Mouse (Mus musculus): ENCODE results near the gene Sh2d3c. TPM values are rescaled to one million over a fixed set of nuclear protein-coding genes. Genes with fewer than 3 reads are reported as not detected.

Sh2d3c gene
- polyA plus RNA-seq, 1 experiment from 2014 or later = 45.9 TPM

GRCm38 (mm10) chr2:32737008-32737407, 16.2 kb downstream of the Sh2d3c start:
- no peak overlapping the region for H3K9ac ChIP-seq (replicated peaks; ENCODE audit: low read length)
- H3K4me3 ChIP-seq (replicated peaks; ENCODE audit: low read depth, low read length) = no peak overlapping the region
- DNase-seq = no peak
- no peak for ATAC-seq (ENCODE audit: low FRiP score, low TSS enrichment)
- H3K9me3 ChIP-seq (ENCODE audit: control insufficient read depth, low read length) = no peaks in the 10 kb centered on the region
- peaks cover 9% of the 10 kb centered on the region; the same call in 1 of the 2 replicates for H3K4me1 ChIP-seq (ENCODE audit: control insufficient read depth, insufficient read depth, low read length)
- H3K27me3 ChIP-seq (ENCODE audit: control insufficient read depth, insufficient read depth, low read length) = no peaks in the 10 kb centered on the region
- no peak overlapping the region for H3K4me2 ChIP-seq (ENCODE audit: low read length)
- H3K36me3 ChIP-seq (ENCODE audit: control insufficient read depth, insufficient read depth, low read length) = no peaks in the 10 kb centered on the region
- 55% methylated on average over 6 of the region's 6 CpGs for WGBS
- H3K27ac ChIP-seq (replicated peaks; ENCODE audit: low read depth, low read length) = no peak overlapping the region

- Histone ChIP-seq H3K9me3 (ENCODE audit: control insufficient read depth, low read length) (no peaks in the 10 kb centered on the region), H3K4me1 (ENCODE audit: control insufficient read depth, insufficient read depth, low read length) (peaks cover 18% of the 10 kb centered on the region), H3K4me3 (replicated peaks; ENCODE audit: low read depth, low read length) (no peak overlapping the region), H3K36me3 (ENCODE audit: control insufficient read depth, insufficient read depth, low read length) (0 out of 2 replicates have a peak, but pooled peaks cover 3% of the 10 kb centered on the region), H3K27ac (replicated peaks; ENCODE audit: low read depth, low read length) (no peak overlapping the region), H3K27me3 (ENCODE audit: control insufficient read depth, insufficient read depth, low read length) (no peaks in the 10 kb centered on the region), H3K9ac (replicated peaks; ENCODE audit: low read length) (no peak overlapping the region), H3K4me2 (ENCODE audit: low read length) (no peak overlapping the region)
- no peak for ATAC-seq (ENCODE audit: low FRiP score, low TSS enrichment)
- DNase-seq = no peak
- WGBS = 72% methylated on average over 4 of the region's 4 CpGs
Measured at GRCm38 (mm10) chr2:32739311-32739710, 18.5 kb downstream of the Sh2d3c start.

- ATAC-seq (ENCODE audit: low FRiP score, low TSS enrichment) = no peak
Measured at GRCm38 (mm10) chr2:32740916-32741272, 20.0 kb downstream of the Sh2d3c start, which contains the start of gene 6330409D20Rik. Gene 6330409D20Rik (minus strand): TSS chr2:32741016.

GRCm38 (mm10) chr2:32741273-32742172, 20.7 kb downstream of the Sh2d3c start:
- peak overlapping the region; percentile 82 for H3K4me3 ChIP-seq (replicated peaks; ENCODE audit: low read depth, low read length)
- no peaks in the 10 kb centered on the region for H3K27me3 ChIP-seq (ENCODE audit: control insufficient read depth, insufficient read depth, low read length)
- WGBS = 2% methylated on average over 54 of the region's 58 CpGs
- peak overlapping the region; percentile 85 for H3K9ac ChIP-seq (replicated peaks; ENCODE audit: low read length)
- ATAC-seq (ENCODE audit: low FRiP score, low TSS enrichment) (peak; percentile 60), DNase-seq (peak; percentile 87)
- H3K36me3 ChIP-seq (ENCODE audit: control insufficient read depth, insufficient read depth, low read length) = peaks cover 24% of the 10 kb centered on the region
- H3K4me2 ChIP-seq (ENCODE audit: low read length) = peak overlapping the region; percentile 82
- H3K9me3 ChIP-seq (ENCODE audit: control insufficient read depth, low read length) = no peaks in the 10 kb centered on the region
- peaks cover 18% of the 10 kb centered on the region for H3K4me1 ChIP-seq (ENCODE audit: control insufficient read depth, insufficient read depth, low read length)
- peak overlapping the region; percentile 86 for H3K27ac ChIP-seq (replicated peaks; ENCODE audit: low read depth, low read length)

More at GRCm38 (mm10) chr2:32740916-32741272, 20.0 kb downstream of the Sh2d3c start, which contains the start of gene 6330409D20Rik:
- H3K27me3 ChIP-seq (ENCODE audit: control insufficient read depth, insufficient read depth, low read length) = no peaks in the 10 kb centered on the region
- no peak for DNase-seq
- H3K4me1 ChIP-seq (ENCODE audit: control insufficient read depth, insufficient read depth, low read length) = peaks cover 18% of the 10 kb centered on the region
- peak within 1 kb of the TSS; percentile 82 for H3K4me2 ChIP-seq (ENCODE audit: low read length)
- 6% methylated on average over 11 of the region's 11 CpGs for WGBS
- peak within 1 kb of the TSS; percentile 82 for H3K4me3 ChIP-seq (replicated peaks; ENCODE audit: low read depth, low read length)
- H3K27ac ChIP-seq (replicated peaks; ENCODE audit: low read depth, low read length) = peak within 1 kb of the TSS; percentile 86
- H3K36me3 ChIP-seq (ENCODE audit: control insufficient read depth, insufficient read depth, low read length) = peaks cover 17% of the 10 kb centered on the region
- H3K9me3 ChIP-seq (ENCODE audit: control insufficient read depth, low read length) = no peaks in the 10 kb centered on the region
- H3K9ac ChIP-seq (replicated peaks; ENCODE audit: low read length) = peak within 1 kb of the TSS; percentile 85

- H3K4me1 ChIP-seq (ENCODE audit: control insufficient read depth, insufficient read depth, low read length) = peaks cover 18% of the 10 kb centered on the region
Measured at GRCm38 (mm10) chr2:32742173-32742531, 21.3 kb downstream of the Sh2d3c start.

GRCm38 (mm10) chr2:32744272-32744982, 23.6 kb downstream of the Sh2d3c start:
- H3K27me3 ChIP-seq (ENCODE audit: control insufficient read depth, insufficient read depth, low read length) = no peaks in the 10 kb centered on the region
- peaks cover 18% of the 10 kb centered on the region for H3K4me1 ChIP-seq (ENCODE audit: control insufficient read depth, insufficient read depth, low read length)
- H3K9ac ChIP-seq (replicated peaks; ENCODE audit: low read length) = no peak overlapping the region
- H3K9me3 ChIP-seq (ENCODE audit: control insufficient read depth, low read length) = no peaks in the 10 kb centered on the region
- no peak overlapping the region for H3K27ac ChIP-seq (replicated peaks; ENCODE audit: low read depth, low read length)
- H3K36me3 ChIP-seq (ENCODE audit: control insufficient read depth, insufficient read depth, low read length) = peaks cover 48% of the 10 kb centered on the region
- no peak overlapping the region for H3K4me3 ChIP-seq (replicated peaks; ENCODE audit: low read depth, low read length)
- no peak overlapping the region for H3K4me2 ChIP-seq (ENCODE audit: low read length)
- no peak for DNase-seq
- WGBS = 77% methylated on average over 15 of the region's 15 CpGs
- ATAC-seq (ENCODE audit: low FRiP score, low TSS enrichment) = no peak

More at GRCm38 (mm10) chr2:32742173-32742531, 21.3 kb downstream of the Sh2d3c start:
- Histone ChIP-seq H3K9me3 (ENCODE audit: control insufficient read depth, low read length) (no peaks in the 10 kb centered on the region), H3K36me3 (ENCODE audit: control insufficient read depth, insufficient read depth, low read length) (peaks cover 30% of the 10 kb centered on the region), H3K27me3 (ENCODE audit: control insufficient read depth, insufficient read depth, low read length) (no peaks in the 10 kb centered on the region), H3K4me2 (ENCODE audit: low read length) (peak overlapping the region; percentile 82), H3K27ac (replicated peaks; ENCODE audit: low read depth, low read length) (peak overlapping the region; percentile 86), H3K9ac (replicated peaks; ENCODE audit: low read length) (peak overlapping the region; percentile 85), H3K4me3 (replicated peaks; ENCODE audit: low read depth, low read length) (peak overlapping the region; percentile 82)
- peak; percentile 89 for ATAC-seq (ENCODE audit: low FRiP score, low TSS enrichment)
- WGBS = under 1% methylated on average over 18 of the region's 18 CpGs
- peak; percentile 94 for DNase-seq

GRCm38 (mm10) chr2:32749082-32749481, 28.2 kb downstream of the Sh2d3c start:
- no peak for ATAC-seq (ENCODE audit: low FRiP score, low TSS enrichment)

GRCm38 (mm10) chr2:32750199-32750598, 29.3 kb downstream of the Sh2d3c start:
- Histone ChIP-seq H3K9me3 (ENCODE audit: control insufficient read depth, low read length) (no peaks in the 10 kb centered on the region), H3K36me3 (ENCODE audit: control insufficient read depth, insufficient read depth, low read length) (peaks cover 80% of the 10 kb centered on the region), H3K27ac (replicated peaks; ENCODE audit: low read depth, low read length) (0 out of 2 replicates have a peak overlapping the region, but pooled peaks have one; percentile 78), H3K27me3 (ENCODE audit: control insufficient read depth, insufficient read depth, low read length) (no peaks in the 10 kb centered on the region), H3K9ac (replicated peaks; ENCODE audit: low read length) (no peak overlapping the region), H3K4me1 (ENCODE audit: control insufficient read depth, insufficient read depth, low read length) (peaks cover 20% of the 10 kb centered on the region), H3K4me2 (ENCODE audit: low read length) (peak overlapping the region; percentile 52; the same call in 1 of the 2 replicates), H3K4me3 (replicated peaks; ENCODE audit: low read depth, low read length) (no peak overlapping the region)
- DNase-seq = no peak
- no peak for ATAC-seq (ENCODE audit: low FRiP score, low TSS enrichment)
- WGBS = 77% methylated on average over 7 of the region's 7 CpGs

More at GRCm38 (mm10) chr2:32749082-32749481, 28.2 kb downstream of the Sh2d3c start:
- Histone ChIP-seq H3K27ac (replicated peaks; ENCODE audit: low read depth, low read length) (no peak overlapping the region), H3K36me3 (ENCODE audit: control insufficient read depth, insufficient read depth, low read length) (peaks cover 77% of the 10 kb centered on the region), H3K27me3 (ENCODE audit: control insufficient read depth, insufficient read depth, low read length) (no peaks in the 10 kb centered on the region), H3K4me2 (ENCODE audit: low read length) (no peak overlapping the region), H3K4me1 (ENCODE audit: control insufficient read depth, insufficient read depth, low read length) (peaks cover 20% of the 10 kb centered on the region), H3K9ac (replicated peaks; ENCODE audit: low read length) (no peak overlapping the region), H3K9me3 (ENCODE audit: control insufficient read depth, low read length) (no peaks in the 10 kb centered on the region), H3K4me3 (replicated peaks; ENCODE audit: low read depth, low read length) (no peak overlapping the region)
- WGBS = 94% methylated on average over 16 of the region's 16 CpGs
- no peak for DNase-seq

Measured in midbrain, embryonic 14.5 days (tissue).